Mouse (Mus musculus) G1E (cell line): ENCODE data around the gene Grid2. TPM values are rescaled to one million over a fixed set of nuclear protein-coding genes. Genes with fewer than 3 reads are reported as not detected.

Source experiments
- ATAC-seq: 2 replicates; pipeline ENCODE4 v1.8.0; 2016; ENCODE audit warnings: mild to moderate bottlenecking; ENCODE audit not compliant: insufficient number of reproducible peaks, poor library complexity, low FRiP score, severe bottlenecking; ENCODE audit errors: extremely low read depth
- DNase-seq: peaks from one replicate; pipeline ENCODE4 v3.0.0; 2012; ENCODE audit warnings: low spot score
- H3K27me3 ChIP-seq: 2 replicates; pipeline ENCODE4 v1.6.1; 2012; ENCODE audit warnings: mild to moderate bottlenecking, low read length, inconsistent platforms; ENCODE audit not compliant: insufficient read depth
- H3K36me3 ChIP-seq: replicated peaks from 2 replicates; pipeline ENCODE3; 2012; ENCODE audit warnings: mild to moderate bottlenecking, inconsistent platforms
- H3K4me1 ChIP-seq: 2 replicates; pipeline ENCODE4 v1.6.1; 2012; ENCODE audit warnings: low read depth, low read length, inconsistent platforms, mixed read lengths; ENCODE audit not compliant: insufficient read depth
- H3K4me3 ChIP-seq: 2 replicates; pipeline ENCODE4 v1.5.1; 2012; ENCODE audit warnings: low read depth, mild to moderate bottlenecking, inconsistent platforms, low read length, moderate library complexity, mixed read lengths
- H3K9me3 ChIP-seq: replicated peaks from 2 replicates; pipeline ENCODE4 v1.6.1; 2012; ENCODE audit warnings: inconsistent platforms
- CTCF ChIP-seq: IDR thresholded peaks from 2 replicates; pipeline ENCODE4 v1.5.1; 2012; ENCODE audit warnings: low read depth, low read length, inconsistent platforms, mixed read lengths
- GATA1 ChIP-seq: IDR thresholded peaks from 2 replicates; pipeline ENCODE4 v1.6.1; 2012; ENCODE audit warnings: borderline replicate concordance, low read length, inconsistent platforms, mixed read lengths
- GATA2 ChIP-seq: IDR thresholded peaks from 2 replicates; pipeline ENCODE4 v1.6.1; 2012; ENCODE audit warnings: low read depth, low read length, inconsistent platforms, borderline replicate concordance
- POLR2AphosphoS5 ChIP-seq: IDR thresholded peaks from 2 replicates; pipeline ENCODE4 v1.6.1; 2012; ENCODE audit warnings: low read depth, low read length, inconsistent platforms; ENCODE audit not compliant: insufficient replicate concordance
- TAL1 ChIP-seq: conservative IDR thresholded peaks from 2 replicates; pipeline ENCODE4 v1.6.1; 2012; ENCODE audit warnings: low read depth, low read length, inconsistent platforms, mixed read lengths
- polyA plus RNA-seq: library from polyadenylated mRNA; stranded (reverse); fragments of >175 nt; gene quantifications from 2 replicates; pipeline ENCODE4 v1.2.3, GENCODE M21; 2012
- total RNA-seq, 2 experiments: library from RNA; stranded (forward) in 1 of 2; stranded (reverse) in 1 of 2; fragments of 200-1000 nt in 1 of 2; fragments of >200 nt in 1 of 2; fragmentation: Nextera tagmentation in 1 of 2; gene quantifications; 2 replicates each; pipeline ENCODE4 v1.2.3; 2014 to 2017

The Grid2 gene
- total and polyA plus RNA-seq, 3 experiments = 0.01 to 0.38 TPM; not detected in 1

GRCm38 (mm10) chr6:64649296-64650226, 1393.9 kb downstream of the Grid2 start:
- Histone ChIP-seq H3K9me3 (no peaks in the 10 kb centered on the region), H3K36me3 (no peaks in the 10 kb centered on the region), H3K27me3 (no peaks in the 10 kb centered on the region), H3K4me3 (no peak overlapping the region), H3K4me1 (no peaks in the 10 kb centered on the region)
- DNase-seq (peak; percentile 3), ATAC-seq (peak; percentile 54; the same call in 1 of the 2 replicates)
- TF ChIP-seq CTCF (peak; percentile 47), GATA1 (no peak), TAL1 (no peak), POLR2AphosphoS5 (no peak), GATA2 (no peak)

DNA sequence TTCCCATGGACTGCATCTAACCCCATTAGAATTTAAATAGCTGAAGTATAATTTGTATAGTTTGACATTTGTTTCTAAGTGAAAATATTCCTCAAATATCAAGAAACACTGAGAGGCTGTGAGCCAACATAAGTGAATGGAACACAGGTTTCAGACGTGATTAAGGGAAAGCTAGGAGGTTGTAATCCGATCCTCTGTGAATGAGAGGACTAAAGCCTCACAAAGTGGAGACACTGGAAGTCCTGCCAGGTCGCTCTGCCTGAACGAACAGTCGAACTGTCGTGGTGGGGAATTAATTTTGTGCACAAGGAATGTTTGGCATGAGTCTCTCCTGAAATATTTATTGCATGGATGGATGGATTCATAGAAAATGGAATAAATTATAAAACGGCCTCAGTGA, 1395.1 kb downstream of the Grid2 start:
- H3K27me3 ChIP-seq = no peaks in the 10 kb centered on the region
- DNase-seq (no peak), ATAC-seq (no peak)
- TF ChIP-seq POLR2AphosphoS5 (no peak), CTCF (no peak), TAL1 (no peak), GATA1 (no peak), GATA2 (no peak)
- no peaks in the 10 kb centered on the region for H3K36me3 ChIP-seq
- H3K4me1 ChIP-seq = no peaks in the 10 kb centered on the region
- H3K9me3 ChIP-seq = no peaks in the 10 kb centered on the region
- H3K4me3 ChIP-seq = no peak overlapping the region

DNA sequence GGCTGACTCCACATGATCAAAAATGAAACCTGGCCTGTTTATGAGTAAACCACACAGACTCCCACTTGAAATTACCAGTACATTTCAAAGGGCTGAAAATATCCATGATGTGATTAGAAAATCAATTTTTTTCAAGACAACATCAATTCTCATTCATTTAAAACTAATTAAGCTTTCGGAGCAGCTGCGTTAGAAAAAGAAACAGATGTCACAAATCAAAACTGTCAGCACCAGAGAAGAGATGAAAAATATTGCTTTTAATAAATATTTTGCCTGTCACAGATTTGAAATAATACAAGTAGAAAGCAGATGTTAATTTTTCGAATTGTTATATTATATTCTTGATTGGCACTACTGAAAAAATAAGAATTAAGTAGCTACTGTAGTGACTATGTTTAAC, 1415.3 kb downstream of the Grid2 start:
- Histone ChIP-seq H3K4me3 (no peak overlapping the region), H3K27me3 (no peaks in the 10 kb centered on the region), H3K36me3 (no peaks in the 10 kb centered on the region), H3K9me3 (no peaks in the 10 kb centered on the region), H3K4me1 (no peaks in the 10 kb centered on the region)
- TF ChIP-seq CTCF (no peak), GATA2 (no peak), TAL1 (no peak), GATA1 (no peak), POLR2AphosphoS5 (no peak)
- ATAC-seq (no peak), DNase-seq (no peak)

DNA sequence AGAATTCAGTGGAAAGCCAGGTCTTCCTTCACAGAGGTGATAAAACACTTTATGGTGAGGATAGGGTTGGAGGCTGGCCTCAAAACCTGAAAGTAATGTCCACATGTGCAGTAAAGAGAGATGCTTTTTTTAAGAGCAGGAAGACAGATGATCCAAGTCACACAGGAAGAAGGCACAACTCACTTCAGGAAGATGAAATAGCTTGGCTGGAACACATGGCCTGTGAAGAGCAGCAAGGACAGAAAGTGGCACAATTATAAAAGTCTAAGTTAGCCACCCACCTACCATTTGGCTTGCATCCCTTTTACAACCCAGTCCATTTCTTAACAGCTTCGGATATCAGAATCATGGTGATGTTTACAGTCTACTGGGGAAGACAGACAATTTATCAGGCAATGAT, 1423.1 kb downstream of the Grid2 start:
- Histone ChIP-seq H3K36me3 (no peaks in the 10 kb centered on the region), H3K4me3 (no peak overlapping the region), H3K27me3 (no peaks in the 10 kb centered on the region), H3K9me3 (no peaks in the 10 kb centered on the region; the same call in 1 of the 2 replicates), H3K4me1 (no peaks in the 10 kb centered on the region)
- TF ChIP-seq GATA2 (no peak), GATA1 (no peak), TAL1 (no peak)
- DNase-seq (no peak), ATAC-seq (no peak)

DNA sequence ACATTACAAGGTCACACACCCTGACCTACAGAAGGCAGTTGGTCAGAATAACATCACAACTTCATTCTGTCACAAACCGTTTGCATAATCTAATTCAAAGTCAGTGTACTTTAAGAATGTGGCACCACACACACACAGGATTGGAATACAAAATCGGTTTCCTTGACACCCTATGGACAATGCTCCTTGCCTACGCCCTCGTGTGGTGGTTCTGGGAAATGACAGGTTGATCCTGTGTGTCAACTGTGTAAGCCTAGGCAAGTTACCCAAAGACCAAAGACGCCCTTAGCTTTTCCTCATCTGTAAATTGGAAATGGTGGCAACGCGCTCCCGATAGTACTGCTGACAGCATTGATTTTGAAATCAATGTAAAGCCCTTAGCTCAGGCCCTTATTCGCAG, 1428.3 kb downstream of the Grid2 start:
- Histone ChIP-seq H3K27me3 (no peaks in the 10 kb centered on the region), H3K9me3 (no peaks in the 10 kb centered on the region), H3K4me3 (no peak overlapping the region), H3K4me1 (no peaks in the 10 kb centered on the region), H3K36me3 (no peaks in the 10 kb centered on the region)
- TF ChIP-seq GATA1 = no peak
- TF ChIP-seq TAL1 = no peak
- no peak for TF ChIP-seq CTCF
- TF ChIP-seq GATA2 = no peak
- no peak for TF ChIP-seq POLR2AphosphoS5
- DNase-seq (no peak), ATAC-seq (no peak)

- H3K9me3 ChIP-seq = no peaks in the 10 kb centered on the region
- ATAC-seq = no peak
- TF ChIP-seq GATA1 (no peak), GATA2 (no peak), CTCF (no peak), TAL1 (no peak), POLR2AphosphoS5 (no peak)
- no peaks in the 10 kb centered on the region for H3K4me1 ChIP-seq
- no peak overlapping the region for H3K4me3 ChIP-seq
- DNase-seq = no peak
- H3K36me3 ChIP-seq = no peaks in the 10 kb centered on the region
- H3K27me3 ChIP-seq = no peaks in the 10 kb centered on the region
Measured at GRCm38 (mm10) chr6:64684973-64685372, 1429.3 kb downstream of the Grid2 start.
